Mouse (Mus musculus): ENCODE data around the gene F2rl1. TPM values are rescaled to one million over a fixed set of nuclear protein-coding genes. Genes with fewer than 3 reads are reported as not detected.
A peak's percentile ranks its signal among the peaks of the same experiment; 100 is the strongest.

F2rl1 gene
- 10.7 and 12.8 TPM in 2 replicates for polyA plus RNA-seq (2015; fragmentation: Nextera tagmentation; extraction: Ambion mirVana)

GRCm38 (mm10) chr13:95524674-95525491 lies at the start of gene F2rl1:
F2rl1 (minus strand) TSS chr13:95525227.
- 1% methylated on average over 54 of the region's 54 CpGs for WGBS
- peak; percentile 96 for DNase-seq (ENCODE audit: low spot score)

GRCm38 (mm10) chr13:95570877-95571276 lies 45.9 kb upstream of the F2rl1 start:
- H3K9ac ChIP-seq (ENCODE audit: low read length) = no peak overlapping the region
- 98% methylated on average over 4 of the region's 4 CpGs for WGBS
- H3K4me1 ChIP-seq (replicated peaks; ENCODE audit: control insufficient read depth, insufficient read depth) = no peaks in the 10 kb centered on the region
- no peak overlapping the region for H3K4me2 ChIP-seq (replicated peaks; ENCODE audit: low read depth)
- no peaks in the 10 kb centered on the region for H3K27me3 ChIP-seq (ENCODE audit: control insufficient read depth, insufficient read depth, low read length)
- DNase-seq (ENCODE audit: low spot score) = no peak
- TF ChIP-seq EP300 (optimal IDR thresholded peaks at IDR 0.05) (no peak), CTCF (IDR thresholded peaks at IDR 0.05; ENCODE audit: low read depth) (no peak)
- ATAC-seq (ENCODE audit: low FRiP score, low TSS enrichment) = no peak
- H3K4me3 ChIP-seq (ENCODE audit: low read depth, low read length) = no peak overlapping the region
- H3K36me3 ChIP-seq (ENCODE audit: control insufficient read depth, insufficient read depth, low read length) = no peaks in the 10 kb centered on the region
- H3K27ac ChIP-seq (replicated peaks) = no peak overlapping the region
- H3K9me3 ChIP-seq (ENCODE audit: control insufficient read depth, low read length) = no peaks in the 10 kb centered on the region

More at GRCm38 (mm10) chr13:95524674-95525491, at the start of gene F2rl1:
- Histone ChIP-seq H3K9ac (ENCODE audit: low read length) (peak within 1 kb of the TSS; percentile 76), H3K4me3 (ENCODE audit: low read depth, low read length) (peak within 1 kb of the TSS; percentile 58), H3K27me3 (ENCODE audit: control insufficient read depth, insufficient read depth, low read length) (no peaks in the 10 kb centered on the region), H3K4me2 (replicated peaks; ENCODE audit: low read depth) (peak within 1 kb of the TSS; percentile 92), H3K36me3 (ENCODE audit: control insufficient read depth, insufficient read depth, low read length) (no peaks in the 10 kb centered on the region), H3K27ac (replicated peaks) (peak within 1 kb of the TSS; percentile 94), H3K9me3 (ENCODE audit: control insufficient read depth, low read length) (no peaks in the 10 kb centered on the region), H3K4me1 (replicated peaks; ENCODE audit: control insufficient read depth, insufficient read depth) (no peaks in the 10 kb centered on the region)
- no peak for TF ChIP-seq CTCF (IDR thresholded peaks at IDR 0.05; ENCODE audit: low read depth)
- TF ChIP-seq EP300 (optimal IDR thresholded peaks at IDR 0.05) = no peak
- ATAC-seq (ENCODE audit: low FRiP score, low TSS enrichment) = peak; percentile 96

- ATAC-seq (ENCODE audit: low FRiP score, low TSS enrichment) (no peak), DNase-seq (ENCODE audit: low spot score) (no peak)
- Histone ChIP-seq H3K36me3 (ENCODE audit: control insufficient read depth, insufficient read depth, low read length) (no peaks in the 10 kb centered on the region), H3K9ac (ENCODE audit: low read length) (no peak overlapping the region), H3K4me1 (replicated peaks; ENCODE audit: control insufficient read depth, insufficient read depth) (no peaks in the 10 kb centered on the region), H3K27me3 (ENCODE audit: control insufficient read depth, insufficient read depth, low read length) (no peaks in the 10 kb centered on the region), H3K9me3 (ENCODE audit: control insufficient read depth, low read length) (no peaks in the 10 kb centered on the region), H3K4me3 (ENCODE audit: low read depth, low read length) (no peak overlapping the region), H3K27ac (replicated peaks) (no peak overlapping the region), H3K4me2 (replicated peaks; ENCODE audit: low read depth) (no peak overlapping the region)
- TF ChIP-seq EP300 (optimal IDR thresholded peaks at IDR 0.05) (no peak), CTCF (IDR thresholded peaks at IDR 0.05; ENCODE audit: low read depth) (no peak)
Measured at GRCm38 (mm10) chr13:95569326-95569725, 44.3 kb upstream of the F2rl1 start.

- 99% methylated on average over 3 of the region's 3 CpGs for WGBS
Measured at GRCm38 (mm10) chr13:95568336-95568735, 43.3 kb upstream of the F2rl1 start.

GRCm38 (mm10) chr13:95566841-95567551 lies 42.0 kb upstream of the F2rl1 start:
- TF ChIP-seq EP300 (optimal IDR thresholded peaks at IDR 0.05) (no peak), CTCF (IDR thresholded peaks at IDR 0.05; ENCODE audit: low read depth) (no peak)
- 95% methylated on average over 15 of the region's 15 CpGs for WGBS
- no peak overlapping the region for H3K4me3 ChIP-seq (ENCODE audit: low read depth, low read length)
- no peaks in the 10 kb centered on the region for H3K9me3 ChIP-seq (ENCODE audit: control insufficient read depth, low read length)
- peak; percentile 10 for DNase-seq (ENCODE audit: low spot score)
- H3K4me2 ChIP-seq (replicated peaks; ENCODE audit: low read depth) = no peak overlapping the region
- no peaks in the 10 kb centered on the region for H3K4me1 ChIP-seq (replicated peaks; ENCODE audit: control insufficient read depth, insufficient read depth)
- no peak for ATAC-seq (ENCODE audit: low FRiP score, low TSS enrichment)
- no peaks in the 10 kb centered on the region for H3K27me3 ChIP-seq (ENCODE audit: control insufficient read depth, insufficient read depth, low read length)
- no peaks in the 10 kb centered on the region for H3K36me3 ChIP-seq (ENCODE audit: control insufficient read depth, insufficient read depth, low read length)
- H3K9ac ChIP-seq (ENCODE audit: low read length) = no peak overlapping the region
- no peak overlapping the region for H3K27ac ChIP-seq (replicated peaks)

More at GRCm38 (mm10) chr13:95568336-95568735, 43.3 kb upstream of the F2rl1 start:
- Histone ChIP-seq H3K4me1 (replicated peaks; ENCODE audit: control insufficient read depth, insufficient read depth) (no peaks in the 10 kb centered on the region), H3K4me3 (ENCODE audit: low read depth, low read length) (no peak overlapping the region), H3K27ac (replicated peaks) (no peak overlapping the region), H3K9ac (ENCODE audit: low read length) (no peak overlapping the region), H3K36me3 (ENCODE audit: control insufficient read depth, insufficient read depth, low read length) (no peaks in the 10 kb centered on the region), H3K9me3 (ENCODE audit: control insufficient read depth, low read length) (no peaks in the 10 kb centered on the region), H3K4me2 (replicated peaks; ENCODE audit: low read depth) (no peak overlapping the region), H3K27me3 (ENCODE audit: control insufficient read depth, insufficient read depth, low read length) (no peaks in the 10 kb centered on the region)
- TF ChIP-seq EP300 (optimal IDR thresholded peaks at IDR 0.05) = no peak
- no peak for TF ChIP-seq CTCF (IDR thresholded peaks at IDR 0.05; ENCODE audit: low read depth)
- no peak for DNase-seq (ENCODE audit: low spot score)
- no peak for ATAC-seq (ENCODE audit: low FRiP score, low TSS enrichment)

Data from stomach, postnatal 0 days (tissue).